Mouse (Mus musculus): ENCODE data around the gene Dock9.

GRCm38 (mm10) chr14:121698620-121698950, 99.1 kb downstream of the Dock9 start:
- TF ChIP-seq CTCF (conservative IDR thresholded peaks at IDR 0.05; ENCODE audit: insufficient read depth, insufficient read length, low read depth, low read length) (no peak), POLR2A (IDR thresholded peaks at IDR 0.05; ENCODE audit: low read depth, low read length) (no peak)
